Mouse (Mus musculus) lung, postnatal 36 days (tissue): Measurements from ENCODE around the gene Tnni1.

Source experiments
- DNase-seq: peaks from one replicate; pipeline ENCODE4 v3.0.0; 2022; ENCODE audit warnings: mixed read lengths

The Tnni1 gene

GRCm38 (mm10) chr1:135847139-135847562 is 67.9 kb downstream of the Tnni1 start:
- peak; percentile 72 for DNase-seq

- no peak for DNase-seq
These were observed 68.5 kb downstream of the Tnni1 start for GRCm38 (mm10) chr1:135847611-135848351.

GRCm38 (mm10) chr1:135850722-135851512 is 71.7 kb downstream of the Tnni1 start:
- peak; percentile 46 for DNase-seq

GRCm38 (mm10) chr1:135852044-135852756 is 73.0 kb downstream of the Tnni1 start:
- DNase-seq, result no peak

GRCm38 (mm10) chr1:135853200-135853599 is 74.0 kb downstream of the Tnni1 start:
- no peak for DNase-seq

- DNase-seq, result no peak
These were observed 75.5 kb downstream of the Tnni1 start for GRCm38 (mm10) chr1:135854591-135855343.

GRCm38 (mm10) chr1:135855344-135855687 is 76.1 kb downstream of the Tnni1 start:
- no peak for DNase-seq

- DNase-seq, result no peak
These were observed 76.8 kb downstream of the Tnni1 start for GRCm38 (mm10) chr1:135856070-135856469.

- DNase-seq, result no peak
These were observed 78.0 kb downstream of the Tnni1 start for GRCm38 (mm10) chr1:135857137-135857775.

- DNase-seq, result no peak
These were observed 79.3 kb downstream of the Tnni1 start for GRCm38 (mm10) chr1:135858533-135858932.
